Mouse (Mus musculus) E14TG2a.4 (cell line): ENCODE results near the gene 2010111I01Rik.

Source experiments
- H3K27me3 ChIP-seq: 2 replicates; pipeline ENCODE4 v1.6.1; 2014; ENCODE audit warnings: low read length, control low read depth; ENCODE audit not compliant: insufficient read depth
- H3K36me3 ChIP-seq: 2 replicates; pipeline ENCODE4 v1.6.1; 2014; ENCODE audit warnings: low read length, control low read depth; ENCODE audit not compliant: insufficient read depth
- H3K4me1 ChIP-seq: replicated peaks from 2 replicates; pipeline ENCODE4 v1.6.1; 2014; ENCODE audit warnings: low read depth, low read length, control low read depth
- H3K4me3 ChIP-seq: replicated peaks from 2 replicates; pipeline ENCODE4 v1.5.1; 2014; ENCODE audit warnings: mild to moderate bottlenecking, low read length
- H3K9me3 ChIP-seq: 2 replicates; pipeline ENCODE4 v1.6.1; 2014; ENCODE audit warnings: low read length, control low read depth
- CTCF ChIP-seq: conservative IDR thresholded peaks from 2 replicates; pipeline ENCODE4 v1.5.1; 2014; ENCODE audit warnings: low read length
- NANOG ChIP-seq: IDR thresholded peaks from 2 replicates; pipeline ENCODE4 v1.6.1; 2014; ENCODE audit warnings: borderline replicate concordance, low read length, mixed read lengths
- POU5F1 ChIP-seq: IDR thresholded peaks from 2 replicates; pipeline ENCODE4 v1.6.1; 2014; ENCODE audit warnings: low read length, borderline replicate concordance

The 2010111I01Rik gene

GRCm38 (mm10) chr13:63262168-63262957 is 297.7 kb downstream of the 2010111I01Rik start:
- no peaks in the 10 kb centered on the region for H3K9me3 ChIP-seq
- H3K27me3 ChIP-seq = no peaks in the 10 kb centered on the region
- H3K36me3 ChIP-seq = peaks cover 35% of the 10 kb centered on the region
- peaks cover 44% of the 10 kb centered on the region for H3K4me1 ChIP-seq
- TF ChIP-seq CTCF (no peak), NANOG (no peak), POU5F1 (no peak)
- H3K4me3 ChIP-seq = no peak overlapping the region

DNA sequence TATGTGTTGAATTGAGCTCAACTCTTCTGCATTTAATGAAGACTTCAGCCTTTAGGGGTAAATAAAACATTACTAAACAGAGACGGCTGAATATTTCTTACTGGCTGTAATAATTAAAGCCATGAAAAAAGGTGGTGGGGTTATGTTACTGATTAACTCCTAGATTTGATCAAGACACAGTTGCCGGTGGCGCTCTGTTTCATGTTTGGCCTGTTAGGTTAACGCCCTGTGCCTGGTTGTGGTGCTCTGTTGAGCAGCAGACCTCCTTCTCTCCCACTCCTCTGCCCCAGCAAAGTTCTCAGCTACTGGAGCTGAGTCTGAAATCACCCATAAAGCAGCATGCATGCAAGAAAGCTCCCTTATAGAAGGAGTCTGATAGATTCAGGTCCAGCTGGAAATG is 303.7 kb downstream of the 2010111I01Rik start:
- Histone ChIP-seq H3K27me3 (no peaks in the 10 kb centered on the region), H3K4me1 (peaks cover 56% of the 10 kb centered on the region), H3K36me3 (peaks cover 13% of the 10 kb centered on the region; the same call in 1 of the 2 replicates), H3K4me3 (no peak overlapping the region), H3K9me3 (no peaks in the 10 kb centered on the region)
- TF ChIP-seq NANOG = no peak
- no peak for TF ChIP-seq POU5F1
- TF ChIP-seq CTCF = no peak

DNA sequence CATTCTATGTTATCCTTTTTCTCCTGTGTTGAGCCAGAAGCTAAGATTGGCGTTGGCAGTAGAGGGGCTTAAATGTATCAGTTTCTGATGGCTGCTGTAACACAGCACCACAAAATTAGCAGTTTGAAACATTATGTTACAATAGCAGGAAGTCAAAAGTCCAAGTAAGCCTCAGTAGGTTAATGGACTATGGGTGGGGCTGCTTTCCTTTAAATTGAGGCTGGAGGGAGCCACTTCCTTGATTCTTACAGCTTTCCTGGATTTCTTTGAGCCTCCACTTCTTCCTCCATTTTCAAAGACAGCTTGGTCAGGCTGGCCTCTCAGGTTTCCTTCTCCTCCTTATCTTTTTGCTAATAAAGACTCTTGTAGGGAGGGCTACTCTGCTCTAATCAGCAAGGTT is 304.1 kb downstream of the 2010111I01Rik start:
- Histone ChIP-seq H3K36me3 (peaks cover 13% of the 10 kb centered on the region; the same call in 1 of the 2 replicates), H3K27me3 (no peaks in the 10 kb centered on the region), H3K4me3 (no peak overlapping the region), H3K9me3 (no peaks in the 10 kb centered on the region), H3K4me1 (peaks cover 53% of the 10 kb centered on the region)
- TF ChIP-seq NANOG (no peak), CTCF (no peak), POU5F1 (no peak)

DNA sequence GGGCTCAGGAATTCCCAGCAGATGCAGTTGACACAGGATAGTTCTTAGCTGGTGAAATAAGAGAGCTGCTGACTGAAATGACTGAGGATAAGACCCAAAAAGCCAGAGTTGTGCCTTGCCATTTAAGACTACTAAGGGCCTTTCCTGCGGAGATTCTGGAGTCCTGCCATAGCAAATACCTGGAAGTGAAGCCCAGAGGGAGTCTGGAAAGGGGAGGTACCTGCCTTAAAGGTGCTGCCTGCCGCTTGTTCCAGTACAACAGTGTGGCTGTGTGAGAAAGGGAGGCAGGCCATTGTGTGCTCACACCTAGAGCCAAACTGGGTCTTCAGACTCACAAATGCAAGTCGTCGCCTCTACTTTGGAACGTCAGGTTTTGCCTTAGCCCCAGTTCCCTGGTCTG is 305.5 kb downstream of the 2010111I01Rik start:
- Histone ChIP-seq H3K9me3 (no peaks in the 10 kb centered on the region), H3K27me3 (no peaks in the 10 kb centered on the region), H3K4me3 (peak overlapping the region; percentile 70), H3K36me3 (peaks cover 24% of the 10 kb centered on the region), H3K4me1 (peaks cover 61% of the 10 kb centered on the region)
- no peak for TF ChIP-seq POU5F1
- TF ChIP-seq NANOG = no peak
- TF ChIP-seq CTCF = no peak

GRCm38 (mm10) chr13:63272017-63272601 is 307.4 kb downstream of the 2010111I01Rik start:
- no peak for TF ChIP-seq CTCF
- TF ChIP-seq NANOG = no peak
- no peak; the same call in 1 of the 2 replicates for TF ChIP-seq POU5F1
- no peaks in the 10 kb centered on the region for H3K27me3 ChIP-seq
- H3K36me3 ChIP-seq = peaks cover 33% of the 10 kb centered on the region
- peaks cover 73% of the 10 kb centered on the region for H3K4me1 ChIP-seq
- no peaks in the 10 kb centered on the region for H3K9me3 ChIP-seq
- peak overlapping the region; percentile 86 for H3K4me3 ChIP-seq

DNA sequence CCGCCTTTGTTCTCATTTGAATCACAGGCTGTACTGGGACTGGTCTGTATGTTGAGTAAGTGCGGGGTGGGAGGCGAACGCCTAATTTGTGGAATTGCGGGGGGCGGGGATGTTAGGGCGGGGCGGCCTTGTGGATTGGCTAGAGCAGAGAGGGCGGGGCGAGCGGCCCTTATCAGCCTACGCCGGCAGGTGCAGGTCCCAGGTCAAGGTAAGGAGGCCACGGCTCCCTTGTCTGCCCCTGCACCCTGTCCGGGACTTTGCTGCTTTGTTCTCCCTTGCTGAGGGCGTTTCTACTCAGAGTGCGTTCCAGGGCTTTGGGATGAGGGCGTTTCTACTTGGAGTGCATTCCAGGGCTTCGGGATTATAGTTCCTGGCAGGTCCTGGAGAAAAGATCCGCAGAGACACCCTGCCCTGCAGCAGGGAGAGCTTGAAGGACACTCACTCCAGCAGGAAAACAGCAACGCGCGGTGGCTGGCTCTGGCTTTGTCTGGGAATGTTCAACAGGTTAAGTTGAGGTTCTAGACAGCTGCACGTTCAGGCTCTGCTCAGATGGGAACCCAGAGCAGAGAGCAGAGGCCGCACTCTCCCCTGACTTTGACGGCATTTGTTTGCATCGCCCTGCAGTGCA is 308.0 kb downstream of the 2010111I01Rik start:
- Histone ChIP-seq H3K36me3 (peaks cover 36% of the 10 kb centered on the region), H3K27me3 (no peaks in the 10 kb centered on the region), H3K4me3 (peak overlapping the region; percentile 86), H3K4me1 (peaks cover 79% of the 10 kb centered on the region), H3K9me3 (no peaks in the 10 kb centered on the region)
- TF ChIP-seq POU5F1 = peak; percentile 15; the same call in 1 of the 2 replicates
- no peak for TF ChIP-seq NANOG

GRCm38 (mm10) chr13:63273859-63274258 is 309.2 kb downstream of the 2010111I01Rik start:
- no peaks in the 10 kb centered on the region for H3K27me3 ChIP-seq
- H3K4me3 ChIP-seq = peak overlapping the region; percentile 86
- peaks cover 42% of the 10 kb centered on the region for H3K36me3 ChIP-seq
- no peak for TF ChIP-seq CTCF
- no peak for TF ChIP-seq POU5F1
- TF ChIP-seq NANOG = no peak
- H3K4me1 ChIP-seq = peaks cover 83% of the 10 kb centered on the region
- no peaks in the 10 kb centered on the region for H3K9me3 ChIP-seq

DNA sequence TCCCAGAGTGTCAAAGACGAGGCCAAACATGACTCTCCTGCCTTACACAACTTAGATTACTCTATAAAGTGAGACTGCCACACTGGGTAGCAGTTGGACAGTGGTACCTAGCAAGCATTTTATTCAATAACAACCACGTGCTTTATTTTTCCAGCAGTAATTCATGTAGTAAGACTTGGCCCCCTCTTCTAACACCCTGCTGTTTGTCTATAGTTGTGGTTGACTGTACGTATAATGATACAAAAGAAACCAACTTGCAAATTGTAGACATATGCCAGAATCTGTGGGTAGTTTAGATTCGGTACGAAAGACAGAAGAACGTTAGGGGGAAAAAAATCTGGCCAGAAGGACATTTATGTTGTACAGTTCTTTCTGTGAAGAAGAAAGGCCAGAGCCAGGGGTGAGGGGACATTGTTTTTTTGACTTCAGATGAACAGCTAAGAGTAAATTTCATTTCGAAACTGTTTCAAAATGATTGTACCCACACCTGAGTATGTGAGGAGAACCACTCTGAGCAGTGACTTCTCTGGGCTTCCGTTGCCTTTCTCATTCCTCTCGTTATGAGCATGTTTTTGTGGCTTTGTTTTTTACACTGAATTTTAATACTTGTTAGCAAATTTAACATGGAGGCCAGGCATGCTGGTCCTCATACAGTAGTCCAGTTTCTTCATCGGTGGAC is 309.9 kb downstream of the 2010111I01Rik start:
- TF ChIP-seq POU5F1 (no peak), CTCF (no peak), NANOG (no peak)
- H3K27me3 ChIP-seq = no peaks in the 10 kb centered on the region
- peaks cover 42% of the 10 kb centered on the region for H3K36me3 ChIP-seq
- peaks cover 84% of the 10 kb centered on the region for H3K4me1 ChIP-seq
- peak overlapping the region; percentile 86 for H3K4me3 ChIP-seq
- no peaks in the 10 kb centered on the region for H3K9me3 ChIP-seq
